Mouse (Mus musculus): ENCODE results near the gene Folr2.
A peak's percentile ranks its signal among the peaks of the same experiment; 100 is the strongest.

Gene Folr2

DNA sequence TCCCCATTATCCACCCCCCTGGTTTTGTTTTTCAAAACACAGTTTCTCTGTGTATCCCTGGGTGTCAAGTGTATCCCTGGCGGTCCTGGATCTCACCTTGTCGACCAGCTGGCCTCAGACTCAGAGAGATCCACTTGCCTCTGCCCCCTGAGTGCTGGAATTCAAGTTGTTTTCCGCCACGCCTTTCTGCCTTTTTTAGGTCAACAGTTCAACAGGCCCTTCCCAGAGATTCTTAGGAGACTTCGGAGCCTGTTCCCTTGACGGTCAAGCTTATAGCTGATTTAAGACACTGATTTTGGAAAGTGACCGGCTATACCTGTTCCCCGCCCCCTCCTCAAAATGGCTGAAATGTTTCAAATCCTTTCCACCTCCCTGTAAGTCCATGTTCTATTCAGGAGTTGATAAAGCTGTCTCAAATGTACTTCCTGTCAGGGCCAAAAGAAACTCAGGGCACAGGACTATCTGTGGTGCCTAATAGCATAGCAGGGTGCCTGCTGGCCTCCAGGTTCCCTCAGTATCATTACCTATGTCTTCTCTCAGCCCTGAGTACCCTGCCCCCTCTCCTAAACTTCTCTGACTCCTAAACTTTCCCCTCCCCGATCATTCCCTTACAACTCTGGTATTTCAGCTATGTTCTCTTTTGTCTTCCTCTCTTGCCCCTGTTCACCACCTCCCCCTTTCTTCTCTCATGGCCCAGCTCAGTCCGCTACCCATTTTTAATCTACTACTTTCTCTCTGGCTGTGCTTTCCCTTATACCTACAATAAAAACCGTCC is 9.7 kb upstream of the Folr2 start:
- no peak for DNase-seq (ENCODE audit: low spot score in 2 of 2)

DNA sequence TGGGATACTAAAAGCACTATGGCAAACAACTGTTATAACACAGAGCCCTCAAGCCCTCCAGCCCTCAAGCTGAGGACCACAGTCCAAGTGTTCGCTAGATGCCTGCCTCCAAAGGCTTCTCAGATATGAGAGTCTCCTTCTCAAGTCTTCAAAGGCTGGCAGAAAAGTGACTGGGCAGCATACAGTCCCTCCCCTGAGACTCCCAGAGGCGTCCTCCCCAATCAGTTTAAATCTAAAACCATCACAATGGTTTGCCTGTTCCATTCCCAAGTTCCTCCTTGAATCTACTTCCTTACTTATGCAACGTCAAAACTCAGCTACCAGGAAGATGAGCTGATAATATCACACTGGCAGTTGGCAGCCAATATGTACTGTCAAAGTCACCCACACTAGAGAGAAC is 6.4 kb upstream of the Folr2 start, which contains the start of gene Anapc15:
TSS of gene Anapc15 (plus strand) at position 301 of the 400 bp plus-strand sequence.
- DNase-seq (ENCODE audit: low spot score in 2 of 2) = no peak

- no peak for DNase-seq (ENCODE audit: low spot score in 2 of 2)
Observed at GRCm38 (mm10) chr7:101862291-101862690, 5.3 kb upstream of the Folr2 start.

DNA sequence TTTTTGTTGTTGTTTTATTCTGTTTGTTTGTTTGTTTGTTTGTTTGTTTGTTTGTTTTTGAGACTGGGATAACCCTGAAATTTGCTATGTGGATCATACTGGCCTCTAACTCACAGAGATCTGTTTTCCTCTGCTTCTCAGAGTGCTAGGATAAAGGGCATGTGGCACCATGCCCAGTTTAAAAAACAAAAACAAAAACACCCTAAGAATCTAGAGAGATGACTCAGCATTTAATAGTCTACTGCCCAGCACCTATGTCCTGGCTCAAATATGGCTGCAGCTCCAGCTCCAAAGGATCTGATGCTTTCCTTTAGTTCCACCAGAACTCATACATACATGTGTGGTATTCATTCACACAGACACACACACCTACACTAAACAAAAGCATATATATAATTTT is 4.0 kb upstream of the Folr2 start:
- no peak for DNase-seq (ENCODE audit: low spot score in 2 of 2)

DNA sequence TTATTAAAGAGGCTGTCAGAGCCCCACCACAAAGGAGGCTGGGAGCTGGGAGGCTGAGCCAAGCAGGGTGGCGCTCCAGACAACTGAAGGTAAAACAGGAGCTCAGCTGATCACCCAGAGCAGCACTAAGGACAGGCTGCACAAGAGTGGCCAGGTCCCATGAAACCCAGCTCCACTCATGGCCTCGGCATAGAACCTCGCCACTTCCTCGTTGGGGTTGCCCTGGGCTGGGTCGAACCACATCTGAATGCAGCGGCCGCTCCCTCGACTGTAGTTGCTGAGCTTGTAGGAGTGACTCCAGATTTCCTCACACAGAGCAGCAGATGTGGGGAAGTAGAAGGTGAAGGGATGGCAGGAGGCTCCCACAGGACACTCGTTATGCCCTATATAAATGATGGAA is 1.4 kb upstream of the Folr2 start:
- DNase-seq (ENCODE audit: low spot score in 2 of 2) = no peak

GRCm38 (mm10) chr7:101853816-101854215 is 3.2 kb downstream of the Folr2 start:
- DNase-seq (ENCODE audit: low spot score in 2 of 2) = no peak

DNA sequence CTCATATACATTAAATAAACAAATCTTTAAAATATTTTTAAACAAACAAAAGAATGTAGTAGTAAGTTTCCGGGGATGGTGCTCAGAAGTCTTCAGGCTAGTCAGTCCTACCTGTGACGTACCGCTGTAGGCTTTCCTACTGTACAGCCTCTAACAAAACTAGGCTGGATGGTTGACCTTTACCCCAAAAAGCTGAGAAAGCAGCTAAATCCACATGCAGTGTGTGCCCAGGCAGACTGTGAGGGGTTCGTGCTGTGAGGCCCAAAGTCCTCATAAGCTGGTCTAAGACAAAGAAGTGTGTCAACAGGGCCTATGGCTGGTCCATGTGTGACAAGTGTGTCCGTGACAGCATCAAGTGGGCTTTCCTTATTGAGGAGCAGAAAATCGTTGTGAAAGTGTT is 4.1 kb downstream of the Folr2 start:
- no peak for DNase-seq (ENCODE audit: low spot score in 2 of 2)

- DNase-seq (ENCODE audit: low spot score in 2 of 2) = no peak
Observed at GRCm38 (mm10) chr7:101851689-101852088, 5.3 kb downstream of the Folr2 start.

GRCm38 (mm10) chr7:101847934-101848333 is 9.1 kb downstream of the Folr2 start:
- no peak for DNase-seq (ENCODE audit: low spot score in 2 of 2)

DNA sequence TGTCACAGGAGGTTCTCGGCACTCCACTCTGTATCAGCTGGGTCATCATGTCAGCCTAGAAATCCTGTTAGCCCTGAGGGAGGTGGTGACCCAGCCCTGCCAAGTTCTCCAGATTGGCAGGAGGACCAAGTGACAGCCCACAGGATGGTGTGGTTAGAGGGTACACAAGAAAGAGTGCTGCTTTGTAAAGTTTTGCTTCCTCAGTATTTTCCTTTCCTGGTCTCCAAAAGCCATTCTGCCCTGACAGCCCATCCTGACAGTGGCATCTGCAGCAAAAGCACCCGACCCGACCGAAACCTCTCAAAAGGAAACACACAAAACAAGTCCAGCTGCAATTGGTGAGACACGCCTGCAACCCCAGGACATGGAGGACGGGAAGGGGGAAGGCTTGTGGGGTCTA is 12.8 kb downstream of the Folr2 start:
- no peak for DNase-seq (ENCODE audit: low spot score in 2 of 2)

GRCm38 (mm10) chr7:101837606-101838471 is 19.2 kb downstream of the Folr2 start, which contains the start of gene Inppl1:
Inppl1 (minus strand) TSS chr7:101838229.
- peak; percentile 82 to 86 for DNase-seq (ENCODE audit: low spot score in 2 of 2)

- peak in 1 of 2 experiments; percentile 46 for DNase-seq (ENCODE audit: low spot score in 2 of 2)
Observed at GRCm38 (mm10) chr7:101837154-101837605, 19.8 kb downstream of the Folr2 start.

- peak; percentile 52 to 73 for DNase-seq (ENCODE audit: low spot score in 2 of 2)
Observed at GRCm38 (mm10) chr7:101836271-101837153, 20.5 kb downstream of the Folr2 start.

GRCm38 (mm10) chr7:101835457-101836109 is 21.4 kb downstream of the Folr2 start:
- no peak for DNase-seq (ENCODE audit: low spot score in 2 of 2)

DNA sequence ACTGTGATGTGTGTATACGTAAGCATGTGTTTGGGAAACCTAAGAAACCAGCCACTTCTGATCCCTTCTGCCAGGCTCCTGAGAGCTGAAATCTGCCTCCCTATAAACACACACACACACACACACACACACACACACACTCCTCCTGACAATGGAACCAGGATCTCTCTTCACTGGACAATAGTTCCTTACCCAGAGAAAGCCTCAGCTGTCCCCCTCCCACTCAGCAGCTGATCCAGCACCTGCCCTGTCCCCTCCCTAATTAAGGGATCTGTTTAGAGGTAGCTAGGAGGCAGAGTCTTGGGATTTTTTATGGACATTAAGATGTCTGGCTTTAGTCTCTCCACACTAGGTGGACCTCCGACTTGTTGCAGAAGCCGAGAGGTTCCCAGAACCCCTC is 22.1 kb downstream of the Folr2 start:
- DNase-seq (ENCODE audit: low spot score in 2 of 2) = no peak

DNA sequence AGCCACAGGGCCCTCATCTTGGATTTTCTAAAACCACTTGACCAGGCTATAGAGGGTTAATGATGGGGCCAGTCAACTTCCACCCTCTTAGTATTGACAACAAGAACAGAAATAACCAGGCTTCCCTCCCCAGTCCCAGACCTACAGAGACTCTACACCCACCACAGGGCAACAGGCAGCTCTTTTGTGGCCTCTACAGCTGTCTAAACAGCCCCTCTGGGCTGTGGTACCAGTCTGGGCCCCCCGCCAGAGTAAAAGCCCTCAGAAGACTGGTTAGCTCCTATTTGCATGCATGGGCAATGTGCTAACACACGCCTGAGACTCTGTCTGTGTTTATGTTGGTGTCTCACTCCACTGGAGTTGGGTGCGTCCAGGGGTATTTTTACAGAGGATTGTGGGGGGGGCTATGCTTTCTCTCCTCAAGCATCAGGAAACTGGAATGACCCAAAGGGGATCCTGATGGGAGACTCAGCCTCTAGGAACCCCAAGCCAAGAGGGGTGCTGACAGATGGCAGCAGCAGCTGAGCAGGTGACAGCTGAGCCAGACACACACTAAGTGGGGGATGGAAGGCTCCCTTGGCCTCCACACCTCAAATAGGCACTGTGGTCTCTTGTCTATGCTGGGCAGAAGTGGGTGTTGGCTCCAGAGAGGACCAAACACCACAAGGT is 22.9 kb downstream of the Folr2 start:
- no peak for DNase-seq (ENCODE audit: low spot score in 2 of 2)

- no peak for DNase-seq (ENCODE audit: low spot score in 2 of 2)
Observed at GRCm38 (mm10) chr7:101833352-101833751, 23.6 kb downstream of the Folr2 start.

- DNase-seq (ENCODE audit: low spot score in 2 of 2) = no peak
Observed at GRCm38 (mm10) chr7:101832372-101832771, 24.6 kb downstream of the Folr2 start.

- DNase-seq (ENCODE audit: low spot score in 2 of 2) = no peak
Observed at GRCm38 (mm10) chr7:101831437-101831836, 25.6 kb downstream of the Folr2 start.

GRCm38 (mm10) chr7:101830373-101830772 is 26.6 kb downstream of the Folr2 start:
- DNase-seq (ENCODE audit: low spot score in 2 of 2) = no peak
